Mouse (Mus musculus) urinary bladder, adult 18-20 months (tissue): ENCODE measurements around the gene Washc2.
"Not testable (repeated sequence)": the region's sequence is repeated elsewhere in the genome, so short reads cannot be mapped to it uniquely, and the experiment has no call there.

Experiments
- DNase-seq, 2 experiments: peaks; one replicate each; pipeline ENCODE4 v3.0.0; 2022; ENCODE audit warnings: low spot score in 2 of 2, mixed read lengths in 2 of 2

The Washc2 gene

GRCm38 (mm10) chr6:116207729-116208534 is at the start of gene Washc2:
Washc2 (plus strand) TSS chr6:116208038.
- peak; percentile 93 to 94 for DNase-seq

- no peak for DNase-seq
Observed at GRCm38 (mm10) chr6:116166383-116166782, 41.5 kb upstream of the Washc2 start.

- not testable (repeated sequence) for DNase-seq
Observed at GRCm38 (mm10) chr6:116173511-116174099, 34.2 kb upstream of the Washc2 start.

GRCm38 (mm10) chr6:116178376-116178775 is 29.5 kb upstream of the Washc2 start:
- no peak for DNase-seq

- no peak for DNase-seq
Observed at GRCm38 (mm10) chr6:116180731-116181130, 27.1 kb upstream of the Washc2 start.

- DNase-seq: no peak
Observed at GRCm38 (mm10) chr6:116183509-116183908, 24.3 kb upstream of the Washc2 start.

GRCm38 (mm10) chr6:116186485-116186884 is 21.4 kb upstream of the Washc2 start:
- DNase-seq: no peak

- DNase-seq: no peak
Observed at GRCm38 (mm10) chr6:116189417-116189816, 18.4 kb upstream of the Washc2 start.

GRCm38 (mm10) chr6:116192809-116193311 is 15.0 kb upstream of the Washc2 start:
- DNase-seq: peak; percentile 6 to 72

GRCm38 (mm10) chr6:116193394-116194393 is 14.1 kb upstream of the Washc2 start, which contains the start of gene Tmcc1:
Tmcc1 (minus strand) TSS chr6:116193486.
- DNase-seq: peak; percentile 97 to 98

GRCm38 (mm10) chr6:116195811-116196210 is 12.0 kb upstream of the Washc2 start:
- no peak for DNase-seq

GRCm38 (mm10) chr6:116198173-116198572 is 9.7 kb upstream of the Washc2 start:
- DNase-seq: no peak

GRCm38 (mm10) chr6:116199682-116200081 is 8.2 kb upstream of the Washc2 start:
- no peak for DNase-seq

GRCm38 (mm10) chr6:116227767-116228166 is 19.9 kb downstream of the Washc2 start:
- DNase-seq: no peak

- DNase-seq: peak; percentile 31 to 54
Observed at GRCm38 (mm10) chr6:116228785-116229525, 21.1 kb downstream of the Washc2 start.

- not testable (repeated sequence) for DNase-seq
Observed at GRCm38 (mm10) chr6:116234821-116235220, 27.0 kb downstream of the Washc2 start.

GRCm38 (mm10) chr6:116235336-116235735 is 27.5 kb downstream of the Washc2 start:
- no peak for DNase-seq

- DNase-seq: no peak
Observed at GRCm38 (mm10) chr6:116238083-116238482, 30.2 kb downstream of the Washc2 start.

- DNase-seq: no peak
Observed at GRCm38 (mm10) chr6:116240371-116240770, 32.5 kb downstream of the Washc2 start.

- no peak for DNase-seq
Observed at GRCm38 (mm10) chr6:116259649-116260048, 51.8 kb downstream of the Washc2 start.

- DNase-seq: no peak
Observed at GRCm38 (mm10) chr6:116260481-116260880, 52.6 kb downstream of the Washc2 start.
